Mouse (Mus musculus): ENCODE measurements around the gene Scgb1b18.
"Not testable (repeated sequence)": the region's sequence is repeated elsewhere in the genome, so short reads cannot be mapped to it uniquely, and the experiment has no call there.

Scgb1b18 gene

DNA sequence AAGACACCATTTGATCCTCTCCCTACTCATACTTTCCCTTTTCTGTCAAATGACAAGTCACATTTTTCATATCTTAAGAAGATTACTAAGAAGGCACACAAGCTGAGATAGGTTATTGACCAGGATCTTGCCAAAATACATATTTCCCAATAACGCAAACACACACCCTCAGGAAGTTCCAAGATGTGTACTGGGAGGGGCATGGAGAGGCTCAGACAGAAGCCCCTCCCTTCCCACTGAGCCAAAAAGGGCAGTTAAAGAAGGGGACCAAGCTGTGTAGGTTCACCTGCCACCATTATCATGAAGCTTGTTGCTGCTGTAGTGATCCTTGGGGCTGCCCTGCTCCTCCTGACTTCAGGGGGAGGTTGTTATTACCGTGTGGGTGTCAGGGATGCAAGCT, at the start of gene Scgb1b18:
Scgb1b18 (plus strand) TSS at position 301 of the 400 bp plus-strand sequence.
- DNase-seq = not testable (repeated sequence)

- DNase-seq = not testable (repeated sequence)
Measured at GRCm38 (mm10) chr7:33173764-33174163, 11.6 kb upstream of the Scgb1b18 start, which contains the start of gene Scgb2b18. Gene Scgb2b18 (minus strand): TSS chr7:33173864.

All from cerebellum, postnatal 14 days (tissue).